Comparison of ENCODE assay signal across 15 mouse cellular contexts in genomic region chr4:27787070-27787469, GRCm38 (mm10).
DNase-seq lines count a peak whose midpoint lies in the region; ATAC-seq lines count a peak whose summit lies in the region.
"Had no signal": no experiment of that assay in that cellular context is flagged by ENCODE, and none has a peak within 500 bp of the region (broad histone marks: within the 10 kb centered on the region; RNA-seq: fewer than 3 reads in every experiment).

No protein-coding gene starts in this region.

- peaks cover 34% of the 10 kb centered on the region for H3K27me3 ChIP-seq in neural tube, embryonic 11.5 days (ENCODE audit: control insufficient read depth, insufficient read depth, low read length)
- H3K27me3 ChIP-seq in neural tube, embryonic 15.5 days (replicated peaks): peaks cover 21% of the 10 kb centered on the region
- peaks cover 12% of the 10 kb centered on the region for H3K27me3 ChIP-seq in hindbrain, embryonic 11.5 days (ENCODE audit: control insufficient read depth, insufficient read depth, low read length)
- H3K27me3 ChIP-seq in midbrain, embryonic 12.5 days: peaks cover 36% of the 10 kb centered on the region
- H3K27me3 ChIP-seq: Patski had no signal

- peak; percentile 60 for DNase-seq in neural tube, embryonic 11.5 days (ENCODE audit: low spot score)
- peak; percentile 82 for DNase-seq in hindbrain, embryonic 11.5 days (ENCODE audit: low spot score)
- DNase-seq in urinary bladder, postnatal 14 days (ENCODE audit: low spot score): no peak
- no peak for DNase-seq in yolk sac, embryonic 10.5 days (ENCODE audit: low spot score)
- no peak for DNase-seq in thymus, postnatal 10 days (ENCODE audit: low spot score in 2 of 2)
- DNase-seq: cerebellum, postnatal 14 days; heart, adult 2 months; kidney, adult 9 months; kidney, postnatal 4 days had no signal

- peak; percentile 91 for ATAC-seq in neural tube, embryonic 11.5 days (ENCODE audit: insufficient read depth, low FRiP score, low TSS enrichment)
- ATAC-seq in neural tube, embryonic 15.5 days (ENCODE audit: low FRiP score): no peak
- ATAC-seq in hindbrain, embryonic 11.5 days (ENCODE audit: low FRiP score): peak; percentile 92
- peak; percentile 87 for ATAC-seq in midbrain, embryonic 12.5 days (ENCODE audit: low FRiP score, low read depth)
- ATAC-seq: forebrain, embryonic 14.5 days; inflammation-experienced regulatory T-cells, adult 6 months; Patski had no signal

- H3K4me3 ChIP-seq in neural tube, embryonic 11.5 days (ENCODE audit: low read depth, low read length): no peak overlapping the region
- H3K4me3 ChIP-seq in neural tube, embryonic 15.5 days (replicated peaks): no peak overlapping the region
- no peak overlapping the region for H3K4me3 ChIP-seq in hindbrain, embryonic 11.5 days (ENCODE audit: low read depth, low read length)
- H3K4me3 ChIP-seq in midbrain, embryonic 12.5 days: no peak overlapping the region
- H3K4me3 ChIP-seq: heart, adult 2 months had no signal

- WGBS in neural tube, embryonic 11.5 days: 28% methylated on average over 4 of the region's 4 CpGs
- WGBS in neural tube, embryonic 15.5 days: 21% methylated on average over 4 of the region's 4 CpGs
- whole genome bisulfite sequencing in hindbrain, embryonic 11.5 days: 20% methylated on average over 4 of the region's 4 CpGs
- WGBS in midbrain, embryonic 12.5 days: 30% methylated on average over 4 of the region's 4 CpGs

- no peaks in the 10 kb centered on the region for H3K36me3 ChIP-seq in neural tube, embryonic 11.5 days (ENCODE audit: control insufficient read depth, insufficient read depth, low read length)
- H3K36me3 ChIP-seq in neural tube, embryonic 15.5 days: no peaks in the 10 kb centered on the region
- H3K36me3 ChIP-seq in hindbrain, embryonic 11.5 days (ENCODE audit: control insufficient read depth, insufficient read depth, low read length): no peaks in the 10 kb centered on the region
- no peaks in the 10 kb centered on the region for H3K36me3 ChIP-seq in midbrain, embryonic 12.5 days

- no peak overlapping the region for H3K9ac ChIP-seq in neural tube, embryonic 11.5 days (ENCODE audit: low read length)
- no peak overlapping the region for H3K9ac ChIP-seq in neural tube, embryonic 15.5 days (replicated peaks)
- H3K9ac ChIP-seq in hindbrain, embryonic 11.5 days (ENCODE audit: low read depth, low read length): no peak overlapping the region
- H3K9ac ChIP-seq in midbrain, embryonic 12.5 days (replicated peaks): no peak overlapping the region
- H3K9ac ChIP-seq: liver, embryonic 14.5 days had no signal

- H3K4me1 ChIP-seq in neural tube, embryonic 11.5 days (ENCODE audit: control insufficient read depth, insufficient read depth, low read length): no peaks in the 10 kb centered on the region
- H3K4me1 ChIP-seq in neural tube, embryonic 15.5 days: no peaks in the 10 kb centered on the region
- no peaks in the 10 kb centered on the region for H3K4me1 ChIP-seq in hindbrain, embryonic 11.5 days (replicated peaks; ENCODE audit: control insufficient read depth, insufficient read depth, low read length)
- H3K4me1 ChIP-seq in midbrain, embryonic 12.5 days: peaks cover 3% of the 10 kb centered on the region; the same call in 1 of the 2 replicates

- H3K27ac ChIP-seq in neural tube, embryonic 11.5 days (ENCODE audit: low read depth, low read length): no peak overlapping the region
- H3K27ac ChIP-seq in neural tube, embryonic 15.5 days (replicated peaks): no peak overlapping the region
- H3K27ac ChIP-seq in hindbrain, embryonic 11.5 days (ENCODE audit: low read depth, low read length): no peak overlapping the region
- H3K27ac ChIP-seq in midbrain, embryonic 12.5 days (replicated peaks): no peak overlapping the region
- H3K27ac ChIP-seq: heart, adult 2 months; liver, embryonic 14.5 days had no signal

- H3K9me3 ChIP-seq in neural tube, embryonic 11.5 days (ENCODE audit: control insufficient read depth, low read length): no peaks in the 10 kb centered on the region
- H3K9me3 ChIP-seq in neural tube, embryonic 15.5 days (replicated peaks): no peaks in the 10 kb centered on the region
- H3K9me3 ChIP-seq in hindbrain, embryonic 11.5 days (ENCODE audit: control insufficient read depth, low read length): no peaks in the 10 kb centered on the region
- no peaks in the 10 kb centered on the region for H3K9me3 ChIP-seq in midbrain, embryonic 12.5 days

- H3K4me2 ChIP-seq in neural tube, embryonic 11.5 days (ENCODE audit: low read depth): no peak overlapping the region
- no peak overlapping the region for H3K4me2 ChIP-seq in neural tube, embryonic 15.5 days
- H3K4me2 ChIP-seq in hindbrain, embryonic 11.5 days (replicated peaks; ENCODE audit: low read depth, low read length): no peak overlapping the region
- H3K4me2 ChIP-seq in midbrain, embryonic 12.5 days (replicated peaks): no peak overlapping the region

Comparison
In these comparisons a context has a peak if more than half of its experiments do, and no peak if none do; other contexts are left out.
1. DNase-seq: peak in neural tube, embryonic 11.5 days (single experiment) and hindbrain, embryonic 11.5 days (single experiment); none in urinary bladder, postnatal 14 days (single experiment), yolk sac, embryonic 10.5 days (single experiment) and thymus, postnatal 10 days (0 of 2).